Mouse (Mus musculus) gonadal fat pad, adult 2 months (tissue): ENCODE results near the gene Gria1. TPM values are rescaled to one million over a fixed set of nuclear protein-coding genes. Genes with fewer than 3 reads are reported as not detected.

Source experiments
- DNase-seq: peaks from one replicate; pipeline ENCODE4 v3.0.0-alpha.2; 2012; ENCODE audit warnings: low read depth
- polyA plus RNA-seq: library from polyadenylated mRNA; depleted of rRNA; stranded (reverse); fragments of >200 nt; gene quantifications from 2 replicates; pipeline ENCODE4 v1.2.3, GENCODE M21; 2012

The Gria1 gene
- polyA plus RNA-seq, 1 experiment: 0.55 TPM

DNA sequence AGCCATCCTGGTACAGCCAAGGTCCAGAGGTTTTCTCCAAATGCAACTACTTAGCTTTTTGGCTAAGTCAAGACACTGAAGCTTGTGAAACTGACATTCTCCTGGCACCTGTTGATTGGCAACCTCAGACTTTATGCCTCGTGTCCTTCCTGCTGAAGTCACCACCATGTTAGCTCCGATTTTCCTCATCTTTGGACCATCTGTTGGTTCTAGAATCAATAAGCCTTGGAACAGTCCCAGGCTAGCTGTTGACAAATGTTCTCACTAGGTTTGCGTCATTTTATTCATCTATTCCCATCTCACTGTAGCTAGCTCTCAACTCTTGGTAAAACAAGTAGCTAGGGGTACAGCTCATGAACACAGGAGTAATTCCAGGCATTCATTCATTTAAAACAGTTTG lies 51.3 kb downstream of the Gria1 start:
- no peak for DNase-seq

DNA sequence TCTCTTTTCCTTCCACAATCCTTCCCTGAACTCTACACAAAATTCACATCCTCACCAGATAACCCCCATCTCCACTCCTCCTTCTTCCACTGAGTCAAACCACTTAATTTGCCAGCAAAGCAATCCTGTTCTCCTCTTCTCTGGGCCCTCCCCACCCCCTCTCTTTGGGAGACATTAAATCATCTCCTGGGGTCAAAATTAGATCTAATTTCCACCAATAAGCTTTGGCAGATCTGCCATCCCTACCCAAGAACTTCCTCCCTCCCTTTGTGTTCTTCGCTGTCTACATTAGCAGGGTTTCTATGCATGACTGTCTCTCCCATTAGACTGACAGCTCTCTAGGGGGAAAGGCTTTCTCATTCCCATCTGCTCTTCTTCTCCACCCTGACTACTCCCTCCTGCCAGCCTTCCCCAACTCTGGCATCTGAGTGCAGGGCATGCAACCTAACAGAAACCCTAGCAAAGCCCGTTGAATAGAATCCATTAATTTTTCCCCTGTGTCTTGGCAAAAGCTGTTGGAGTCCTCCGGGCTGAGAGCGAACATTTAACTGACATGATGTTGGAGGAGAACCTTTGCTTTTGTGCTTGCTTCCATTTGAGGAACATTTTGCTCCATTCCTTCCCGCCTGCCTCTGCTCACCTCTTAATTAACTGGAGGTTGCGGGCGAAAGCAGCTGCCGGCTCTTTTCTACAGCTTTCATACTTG lies 59.2 kb downstream of the Gria1 start:
- no peak for DNase-seq

DNA sequence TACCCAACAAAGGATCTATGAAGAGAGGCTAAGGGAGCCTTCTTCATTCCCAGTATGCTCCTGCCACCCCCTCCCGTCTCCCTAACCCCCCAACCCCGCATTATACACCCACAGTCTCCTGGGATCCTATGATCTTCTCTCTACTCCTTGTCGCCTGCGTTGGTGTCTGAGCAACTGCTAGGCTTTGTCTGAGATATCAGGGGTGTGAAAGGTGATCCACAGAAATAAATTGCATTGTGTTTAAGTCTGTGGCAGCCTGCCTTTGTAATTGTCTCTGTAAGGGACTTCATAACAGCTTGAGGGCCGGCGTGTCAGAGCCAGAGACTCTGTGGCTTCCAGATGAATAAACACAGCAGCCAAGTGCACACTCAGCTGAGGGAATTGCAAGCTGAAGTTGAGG lies 61.0 kb downstream of the Gria1 start:
- DNase-seq: no peak

DNA sequence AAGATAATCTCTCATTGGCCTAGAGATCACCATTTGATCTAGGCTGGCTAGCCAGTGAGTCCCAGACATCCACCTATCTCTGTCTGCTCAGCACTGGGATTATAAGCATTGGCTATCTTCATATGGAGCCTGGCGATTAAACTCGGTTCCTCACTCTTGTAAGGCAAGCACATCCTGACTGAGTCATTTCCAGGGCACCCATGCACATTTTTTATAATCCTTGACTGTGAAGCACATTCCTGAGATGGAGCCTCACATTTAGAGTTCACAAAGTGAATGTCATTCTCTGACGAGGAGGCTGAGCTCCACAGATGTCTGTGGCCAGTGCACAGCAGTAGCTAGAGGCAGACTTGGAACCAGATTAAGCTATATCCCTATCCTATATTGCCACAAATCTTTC lies 68.2 kb downstream of the Gria1 start:
- DNase-seq: no peak

DNA sequence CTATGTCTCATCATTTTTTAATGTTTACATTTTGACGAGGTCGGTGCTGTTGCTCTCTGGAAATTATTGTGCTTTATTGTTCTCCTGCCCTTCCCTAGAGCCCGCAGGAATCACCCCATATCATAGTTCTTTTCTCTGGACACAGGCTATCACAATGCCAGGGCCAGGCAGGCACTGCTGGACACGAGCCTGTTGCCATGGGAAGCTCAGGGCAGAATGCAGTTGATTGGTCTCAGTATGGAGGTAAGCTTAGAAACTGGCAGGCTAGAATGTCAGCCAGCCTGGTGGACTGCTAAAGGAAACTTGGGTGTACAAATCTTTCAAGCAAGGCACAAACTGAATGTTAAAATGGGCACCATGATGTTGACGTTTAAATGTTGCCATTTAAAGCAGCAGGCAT lies 78.3 kb downstream of the Gria1 start:
- no peak for DNase-seq

DNA sequence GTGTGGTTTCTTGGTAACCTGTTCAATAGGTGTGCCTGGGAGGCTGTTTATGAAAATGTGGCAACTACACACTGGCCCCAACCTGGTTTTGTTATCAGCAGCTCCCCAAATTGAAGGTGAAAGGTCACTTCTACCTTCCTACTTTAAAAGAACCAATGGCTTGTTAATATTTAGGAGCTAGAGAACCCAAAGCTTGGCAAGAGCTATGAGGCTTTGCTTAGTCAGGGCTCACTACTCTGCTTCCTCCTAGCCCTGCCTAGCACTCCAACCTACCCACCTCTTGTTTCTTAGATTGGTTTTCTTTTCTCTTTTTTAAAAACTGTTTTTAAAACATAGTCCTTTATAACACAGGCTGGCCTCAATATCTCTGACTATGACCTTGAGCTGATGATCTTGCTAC lies 79.5 kb downstream of the Gria1 start:
- no peak for DNase-seq

DNA sequence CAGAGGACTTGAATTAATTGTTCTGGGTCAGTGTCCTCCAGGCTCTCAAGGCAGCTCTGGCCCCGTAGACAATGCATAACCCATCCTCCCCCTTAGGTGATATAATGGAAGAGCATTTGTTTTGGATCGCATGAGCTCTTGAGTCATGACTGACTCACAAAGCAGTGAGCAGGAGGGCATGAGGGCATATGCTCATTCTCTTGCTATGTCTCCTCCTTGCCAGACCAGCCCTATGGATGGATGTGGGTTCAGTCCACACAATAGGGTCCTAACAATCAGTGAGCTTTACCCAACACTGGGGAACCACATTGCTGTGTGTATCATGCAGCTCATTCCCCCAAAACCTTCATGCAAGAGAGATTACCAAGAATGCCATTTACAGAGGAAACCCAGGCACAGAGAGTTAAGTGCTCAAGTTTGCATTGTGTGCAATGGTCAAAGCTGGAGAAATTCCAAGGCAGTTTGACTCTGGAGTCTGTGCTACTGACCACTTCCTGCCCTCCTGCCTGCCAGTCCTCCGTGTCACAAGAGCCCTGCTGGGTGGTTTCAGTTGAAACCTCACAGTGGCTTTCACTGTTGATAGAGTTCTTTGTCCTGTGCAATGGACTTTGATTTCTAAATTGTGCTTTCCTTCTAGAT lies 80.2 kb downstream of the Gria1 start:
- DNase-seq: no peak

DNA sequence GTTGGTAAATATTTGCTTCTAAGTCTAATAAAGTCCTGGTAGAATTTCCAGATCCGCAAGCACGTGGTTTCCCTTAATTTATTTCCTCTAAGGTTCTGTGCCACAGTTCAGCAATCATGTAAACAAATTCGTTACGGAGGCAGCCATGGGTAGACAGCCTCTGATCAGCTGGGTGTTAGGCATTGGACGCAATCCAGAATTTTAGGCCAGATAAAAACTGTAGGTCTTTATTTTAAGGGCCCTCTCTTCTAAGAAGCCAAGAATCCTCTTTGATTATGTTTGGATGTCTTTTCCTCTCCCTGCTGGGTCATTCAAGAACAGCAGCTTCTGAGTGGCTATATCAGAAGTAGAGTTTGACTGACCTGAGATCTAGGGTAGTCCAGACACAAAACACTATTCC lies 89.3 kb downstream of the Gria1 start:
- no peak for DNase-seq

DNA sequence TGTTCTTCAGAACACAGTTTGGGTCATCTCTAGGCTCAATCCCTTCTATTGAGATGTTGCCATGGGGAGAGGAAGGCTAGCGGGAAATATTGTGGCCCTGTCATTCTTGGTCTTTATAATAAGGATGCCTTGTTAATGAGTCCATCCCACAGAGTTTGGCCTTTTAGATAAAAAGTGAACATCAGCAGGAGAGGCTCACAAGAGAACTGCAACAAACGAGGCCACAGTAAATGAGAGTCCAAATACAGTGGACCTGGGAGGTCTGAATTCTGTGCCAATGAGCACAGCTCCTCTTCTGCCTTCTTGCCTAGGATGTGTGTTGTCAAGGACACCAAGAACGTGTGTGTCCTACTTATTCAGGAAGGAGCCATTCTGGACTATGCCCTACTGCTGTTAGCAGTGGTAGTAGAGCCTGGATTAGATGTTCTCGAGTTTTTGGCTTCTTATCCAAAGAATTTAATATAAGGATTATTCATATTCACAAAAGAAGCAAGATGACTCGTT lies 92.6 kb downstream of the Gria1 start:
- DNase-seq: no peak

DNA sequence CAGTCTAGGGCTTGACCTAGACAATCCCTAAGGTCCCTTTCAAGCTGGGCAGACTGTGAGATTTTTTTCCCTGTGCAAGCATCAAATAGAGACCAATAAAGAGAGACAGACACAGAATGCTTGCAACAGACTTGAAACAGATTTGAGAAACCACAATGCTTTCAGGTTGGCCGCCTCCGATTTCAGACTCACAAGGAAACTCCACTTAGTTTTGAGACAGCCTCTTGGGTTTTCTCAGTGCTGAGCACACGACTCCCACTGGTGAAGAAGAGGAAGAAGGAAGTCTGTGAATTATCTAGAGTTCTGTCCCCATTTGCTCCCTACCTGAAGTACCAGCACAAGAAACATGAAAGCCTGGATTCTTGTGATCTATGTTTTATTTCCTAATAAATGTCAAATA lies 94.5 kb downstream of the Gria1 start:
- no peak for DNase-seq

DNA sequence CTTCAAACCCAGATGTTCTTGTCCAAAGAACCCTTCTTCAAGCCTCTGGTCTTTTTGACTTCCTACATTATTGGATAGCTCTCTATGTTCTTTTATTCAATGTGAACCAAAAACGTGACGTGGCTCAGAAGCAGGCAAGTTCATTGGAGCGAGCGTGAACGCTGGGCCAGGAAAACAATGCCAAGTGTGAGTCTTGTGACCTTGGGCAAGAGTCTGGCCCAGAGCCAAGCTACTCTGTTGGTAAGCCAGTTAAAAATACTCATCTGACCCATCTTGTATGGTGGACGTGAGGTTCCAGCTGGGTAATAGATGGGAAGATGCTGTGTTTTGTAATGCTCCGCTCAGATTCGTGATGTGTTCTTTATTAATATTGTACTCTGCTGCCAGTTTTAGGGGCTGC lies 101.2 kb downstream of the Gria1 start:
- DNase-seq: no peak

DNA sequence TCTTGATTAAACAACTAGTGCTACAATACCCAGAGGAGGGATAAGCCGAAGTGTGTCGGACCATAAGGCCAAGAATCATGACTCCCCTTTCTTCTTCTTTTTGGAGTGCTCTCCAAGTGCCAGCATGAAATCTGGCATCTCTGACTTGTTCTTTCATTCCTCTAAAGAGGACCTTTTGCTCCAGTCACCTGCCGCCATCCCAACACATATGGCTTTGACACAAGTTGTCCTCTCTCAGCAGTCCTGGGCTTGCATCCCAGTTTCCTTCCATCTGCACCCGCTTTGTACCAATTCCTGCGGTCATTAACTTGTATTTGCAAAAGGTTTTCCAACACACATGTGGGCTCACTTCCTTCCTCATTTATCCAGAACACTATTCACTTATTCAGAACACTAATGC lies 103.2 kb downstream of the Gria1 start:
- no peak for DNase-seq

DNA sequence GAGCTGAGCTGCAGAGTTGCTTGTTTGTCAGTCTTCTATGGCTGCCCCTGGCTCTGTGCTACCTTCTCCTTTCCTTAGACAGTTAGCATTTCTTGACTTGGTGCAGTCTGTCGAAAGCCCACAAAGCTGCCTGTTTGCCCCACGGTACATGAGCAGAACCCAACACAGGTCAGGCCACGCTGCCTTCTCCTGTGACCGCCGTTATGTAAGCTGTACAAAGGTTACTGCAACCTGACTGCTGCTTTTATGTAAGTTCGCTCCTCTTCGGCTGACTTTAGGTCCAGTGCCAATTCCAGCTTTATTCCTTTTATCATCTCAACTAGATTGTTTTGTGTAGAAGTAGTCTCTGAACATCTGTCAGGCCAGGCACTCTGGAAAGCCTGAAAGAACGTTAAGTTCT lies 115.9 kb downstream of the Gria1 start:
- DNase-seq: no peak

DNA sequence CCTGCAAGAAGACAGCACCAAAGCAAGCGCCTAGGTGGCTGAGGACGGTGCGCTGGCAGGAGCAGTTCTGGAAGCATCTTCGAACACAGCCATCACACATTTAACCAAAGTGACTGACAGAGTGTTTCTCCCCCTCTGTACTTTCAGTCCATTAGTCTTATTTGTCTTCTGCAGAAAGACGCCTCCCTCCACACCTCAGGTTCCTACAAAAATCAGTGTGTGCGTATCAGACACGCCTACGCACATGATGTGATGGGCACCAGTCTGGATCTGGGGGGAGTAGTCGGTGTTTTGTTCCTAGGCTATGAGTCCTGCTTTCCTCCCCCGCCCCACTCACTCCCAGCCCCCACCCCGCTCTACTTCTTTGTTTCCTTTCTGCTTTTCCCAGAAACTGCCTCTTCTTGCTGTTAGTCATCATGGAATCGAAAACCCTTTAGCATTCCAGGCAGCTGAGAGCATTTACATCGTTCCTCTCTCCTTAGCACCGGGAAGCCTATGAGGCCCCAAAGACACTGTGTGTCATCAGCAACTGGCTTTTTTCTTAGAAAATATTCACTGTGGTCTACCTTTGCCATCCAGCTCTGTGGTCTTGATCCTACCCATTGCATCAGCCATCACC lies 129.1 kb downstream of the Gria1 start:
- no peak for DNase-seq

DNA sequence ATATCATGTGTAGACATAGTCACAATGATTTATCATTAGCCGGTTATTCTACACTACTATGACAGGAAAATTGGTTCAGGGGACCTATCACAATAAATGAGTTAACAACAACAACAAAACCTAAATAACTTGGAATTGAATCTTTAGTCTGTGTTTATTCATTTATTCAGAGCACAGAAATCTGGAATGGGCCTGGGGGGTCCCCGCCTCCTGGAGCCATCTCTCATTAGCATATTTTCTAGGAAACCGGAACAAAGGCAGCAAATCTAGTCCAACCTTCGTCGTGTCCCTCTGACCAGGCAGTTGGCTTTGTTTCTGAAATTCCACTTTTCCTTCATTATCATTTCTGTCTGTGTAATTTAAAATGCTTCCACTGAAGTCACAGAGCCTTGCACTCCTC lies 132.5 kb downstream of the Gria1 start:
- DNase-seq: no peak

DNA sequence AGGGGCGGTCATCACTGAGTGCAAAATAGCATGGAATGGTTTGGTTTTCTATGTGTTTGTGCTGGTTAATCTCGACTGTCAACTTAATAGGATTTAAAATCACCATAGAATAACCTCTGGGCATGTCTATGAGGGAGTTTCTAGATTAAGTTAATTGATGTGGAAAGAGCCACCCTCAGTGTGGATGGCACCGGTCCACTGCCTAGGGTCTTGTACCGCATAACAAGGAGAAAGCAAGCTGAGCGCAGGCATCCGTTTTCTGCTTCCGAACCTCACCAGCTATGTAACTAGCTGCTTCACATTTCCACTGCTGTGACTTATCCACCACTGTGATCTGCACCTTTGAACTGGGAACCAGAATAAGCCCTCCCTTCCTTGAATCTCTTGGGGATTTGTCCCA lies 134.0 kb downstream of the Gria1 start:
- DNase-seq: no peak

DNA sequence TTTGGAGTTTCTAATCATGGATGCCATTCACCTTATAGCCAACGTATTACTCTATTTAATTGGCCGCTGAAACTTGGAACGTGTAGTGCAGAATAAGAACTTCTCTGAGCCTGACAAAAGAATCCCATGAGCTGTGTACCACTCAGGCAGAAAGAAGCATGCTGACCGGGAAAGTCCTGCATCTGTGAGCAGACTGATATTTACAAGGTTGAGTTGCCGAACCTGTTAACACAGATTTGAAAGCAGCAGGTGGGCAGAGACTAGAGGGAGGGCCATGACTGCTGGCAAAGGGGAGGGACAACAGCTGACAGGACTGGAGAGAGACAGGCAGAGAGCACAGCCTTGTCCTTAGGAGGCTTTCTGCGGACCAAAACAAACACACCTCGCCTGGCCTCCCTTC lies 134.5 kb downstream of the Gria1 start:
- no peak for DNase-seq

DNA sequence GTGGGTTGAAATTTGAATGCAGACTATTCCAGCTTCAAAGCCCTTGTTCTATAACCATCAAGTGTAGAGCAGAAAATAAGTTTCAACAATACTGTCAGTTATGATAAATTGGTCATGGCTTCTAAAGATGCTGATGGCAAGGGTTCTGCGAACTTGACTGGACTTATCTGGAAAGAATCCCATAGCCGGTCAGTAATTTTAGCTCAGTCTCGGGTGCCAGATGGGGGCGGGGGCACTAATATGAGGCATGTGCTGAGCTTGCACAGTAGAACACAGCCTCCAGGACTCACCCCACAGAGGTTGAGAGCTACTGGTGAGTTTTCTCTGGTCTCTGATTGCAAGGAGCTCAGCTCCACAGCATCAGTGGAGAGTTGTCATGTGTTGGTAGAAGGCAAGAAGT lies 140.5 kb downstream of the Gria1 start:
- DNase-seq: no peak

DNA sequence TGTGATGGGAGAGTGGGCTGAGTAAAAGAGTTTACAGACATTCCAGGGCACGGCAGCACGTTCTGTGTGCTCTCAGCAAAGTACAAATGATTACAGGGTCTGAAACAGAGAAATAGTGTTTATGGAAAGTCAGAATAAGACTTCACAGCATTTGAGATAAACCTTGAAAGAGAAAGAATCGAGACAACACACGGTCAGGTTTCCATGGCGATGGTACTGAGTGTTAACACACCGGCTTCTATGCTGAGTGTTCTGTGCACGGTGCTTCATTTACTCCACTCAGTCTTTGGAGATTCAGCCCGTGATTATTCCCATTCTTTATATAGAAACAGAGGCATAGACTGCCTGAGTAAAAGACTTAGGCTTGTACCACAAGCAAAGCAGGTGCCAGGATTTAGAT lies 143.8 kb downstream of the Gria1 start:
- no peak for DNase-seq

DNA sequence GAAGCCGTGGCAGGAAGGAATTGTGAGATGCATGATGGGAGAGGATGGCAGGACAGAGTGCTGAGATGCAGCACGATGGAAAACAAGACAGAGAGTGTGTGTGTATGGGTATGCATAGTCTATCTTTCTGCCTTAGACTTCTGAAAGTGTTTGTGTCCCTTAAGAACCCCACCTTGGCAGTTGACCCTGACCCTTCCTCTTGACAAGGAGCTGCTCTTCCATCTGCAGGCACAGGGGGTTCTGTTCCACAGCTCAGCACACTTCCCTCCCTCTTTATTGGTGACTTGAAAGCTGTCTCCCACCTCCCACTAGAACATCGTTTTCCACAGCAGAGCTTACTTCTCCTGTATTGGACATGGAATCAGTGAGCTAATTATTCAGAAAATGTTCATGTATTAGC lies 148.2 kb downstream of the Gria1 start:
- no peak for DNase-seq

DNA sequence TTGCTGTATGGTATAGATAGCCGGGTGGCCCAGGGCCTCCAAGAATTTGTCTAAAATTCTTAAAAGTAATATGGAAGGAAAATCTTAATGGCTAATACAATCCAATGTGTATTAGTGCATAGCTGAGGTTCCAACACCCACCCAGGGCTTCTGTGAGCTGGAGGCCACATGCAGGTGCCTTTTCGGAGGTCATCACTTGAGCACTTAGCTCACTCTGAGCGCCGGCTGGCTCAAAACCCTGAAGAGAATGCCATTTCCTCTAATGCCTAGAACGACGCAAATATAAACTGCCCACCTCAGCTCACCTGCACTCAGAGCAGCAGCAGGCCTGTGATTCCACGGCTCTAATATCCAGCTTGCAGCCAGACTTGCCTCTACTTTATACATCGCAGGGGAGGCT lies 148.9 kb downstream of the Gria1 start:
- no peak for DNase-seq

DNA sequence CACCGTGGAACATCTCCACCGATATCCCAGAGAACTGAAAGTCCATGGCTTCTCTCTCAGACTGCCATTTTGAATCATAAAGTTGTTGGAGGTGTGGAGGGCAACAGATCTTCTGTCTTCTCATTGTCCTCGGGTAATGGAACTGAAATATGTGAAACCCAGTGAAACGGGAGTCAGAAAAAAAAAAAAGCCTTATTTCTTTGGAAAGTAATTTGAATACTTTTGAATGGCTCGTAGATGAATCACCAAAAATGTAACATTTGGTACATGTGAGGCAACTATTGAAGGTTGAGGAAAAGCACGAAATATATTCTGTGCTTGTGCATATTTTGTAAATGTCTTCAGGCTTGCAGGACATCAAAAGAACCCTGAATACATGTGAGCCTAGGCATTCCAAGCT lies 151.7 kb downstream of the Gria1 start:
- no peak for DNase-seq

DNA sequence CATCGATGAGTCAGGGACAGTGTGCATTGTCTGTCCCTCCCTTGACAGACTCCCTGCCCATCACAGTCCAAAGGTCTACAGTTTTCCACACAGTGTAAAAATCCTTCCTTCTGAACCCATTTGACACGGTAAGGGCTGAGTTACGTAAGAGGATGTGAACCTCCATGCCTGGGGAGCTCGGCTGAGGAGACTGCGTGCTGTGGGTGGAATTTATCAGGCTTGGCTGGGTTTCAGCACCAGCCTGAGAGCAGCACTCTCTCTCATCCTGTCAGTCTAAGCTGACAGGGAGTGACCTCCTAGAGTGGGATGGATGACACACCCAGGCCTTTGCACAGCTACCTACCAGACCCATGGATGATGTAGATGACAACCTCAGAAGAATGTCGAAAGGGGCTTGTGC lies 158.9 kb downstream of the Gria1 start:
- DNase-seq: no peak
